15 mouse cellular contexts compared by ENCODE assay signal in genomic region chr9:14179777-14180176, GRCm38 (mm10).
"Had no signal": no experiment of that assay in that cellular context is flagged by ENCODE, and none has a peak within 500 bp of the region (broad histone marks: within the 10 kb centered on the region; RNA-seq: fewer than 3 reads in every experiment).

No protein-coding gene starts in this region.

- H3K9me3 ChIP-seq: limb, embryonic 12.5 days; liver, embryonic 13.5 days; midbrain, embryonic 10.5 days; neural tube, embryonic 13.5 days had no signal

- H3K4me2 ChIP-seq: limb, embryonic 12.5 days; liver, embryonic 13.5 days; neural tube, embryonic 13.5 days had no signal

- H3K9ac ChIP-seq: limb, embryonic 12.5 days; liver, embryonic 13.5 days; liver, postnatal 0 days; neural tube, embryonic 13.5 days had no signal

- H3K27ac ChIP-seq: limb, embryonic 12.5 days; liver, embryonic 13.5 days; midbrain, embryonic 10.5 days; neural tube, embryonic 13.5 days had no signal

- DNase-seq: kidney, adult 8-10 months; kidney, postnatal 25 days; liver; liver, embryonic 13.5 days; liver, postnatal 0 days; lung, postnatal 36 days; retina, postnatal 1 day; right cerebral cortex, postnatal 4 days; spleen, adult 18-20 months; thymus, adult 18-20 months; thymus, postnatal 14 days had no signal

- H3K36me3 ChIP-seq: limb, embryonic 12.5 days; liver, embryonic 13.5 days; midbrain, embryonic 10.5 days; neural tube, embryonic 13.5 days had no signal

- ATAC-seq: liver, postnatal 0 days; lung, postnatal 0 days had no signal

- H3K4me3 ChIP-seq: limb, embryonic 12.5 days; liver, embryonic 13.5 days; midbrain, embryonic 10.5 days; neural tube, embryonic 13.5 days had no signal

- H3K27me3 ChIP-seq: limb, embryonic 12.5 days; liver, embryonic 13.5 days; neural tube, embryonic 13.5 days had no signal
